In the genomic region with DNA sequence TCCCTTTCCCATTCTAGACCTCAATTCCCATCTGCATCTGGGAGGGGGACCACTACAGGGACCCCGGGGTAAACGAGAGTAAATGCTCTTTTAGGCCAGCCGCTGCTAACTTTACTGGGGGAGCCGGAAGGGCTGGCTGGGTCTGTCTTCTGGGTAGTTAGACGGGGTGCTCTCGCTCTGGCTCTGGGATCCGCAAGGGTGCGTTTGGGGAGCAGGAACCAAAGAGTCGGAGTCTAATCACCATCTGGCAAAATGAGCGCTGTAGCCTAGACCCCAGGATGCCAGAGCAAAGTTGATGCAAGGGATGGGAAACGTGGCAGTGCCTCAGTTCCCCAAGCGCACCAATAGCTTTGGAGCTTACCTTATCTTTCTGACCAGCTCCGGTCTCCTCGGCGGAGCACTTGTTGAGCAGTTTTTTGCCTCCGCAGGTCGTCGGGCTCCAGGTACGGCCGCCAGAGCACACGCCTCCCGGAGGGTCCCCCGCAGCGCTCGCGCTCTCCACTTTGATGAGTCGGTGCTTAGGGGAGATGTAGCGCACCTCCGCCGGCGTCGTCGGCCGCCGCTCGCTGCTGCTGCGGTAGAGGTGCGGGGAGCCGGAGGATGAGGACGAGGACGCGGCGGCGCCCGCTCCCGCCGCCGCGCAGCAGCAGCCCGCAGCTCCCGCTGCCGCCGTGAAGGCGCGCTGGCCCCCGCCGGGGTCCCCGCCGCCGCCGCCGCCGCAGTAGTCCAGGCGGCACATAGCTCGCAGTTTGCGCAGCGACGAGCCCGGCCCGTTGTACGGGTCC, we compare ENCODE assay signal across 9 mouse cellular contexts. TPM values are rescaled to one million over a fixed set of nuclear protein-coding genes. Genes with fewer than 3 reads are reported as not detected.
DNase-seq lines count a peak whose midpoint lies in the region; ATAC-seq and TF ChIP-seq lines count a peak whose summit lies in the region.
"Had no signal": no experiment of that assay in that cellular context is flagged by ENCODE, and none has a peak within 500 bp of the region (broad histone marks: within the 10 kb centered on the region; RNA-seq: fewer than 3 reads in every experiment).

No protein-coding gene starts in this region.

- intact Hi-C loops in gastrocnemius, postnatal 14 days (cut with DNase I; ENCODE audit: low total_unique reads) = loop anchor here (5.0 kb wide), 1 partner anchor 62 kb away; no protein-coding TSS in a partner anchor

- H3K27ac ChIP-seq in ES-E14 (ENCODE audit: insufficient read depth, low read depth, low read length, poor library complexity, severe bottlenecking) = no peak overlapping the region
- H3K27ac ChIP-seq in forebrain, embryonic 11.5 days (ENCODE audit: low read depth, low read length) = peak overlapping the region; percentile 44; the same call in 1 of the 2 replicates
- H3K27ac ChIP-seq in kidney, embryonic 16.5 days (ENCODE audit: low read length) = peak overlapping the region; percentile 99; the same call in 1 of the 2 replicates
- H3K27ac ChIP-seq in midbrain, postnatal 0 days (ENCODE audit: low read depth, low read length) = peak overlapping the region; percentile 75; the same call in 1 of the 2 replicates

- H3K27me3 ChIP-seq in forebrain, embryonic 11.5 days (ENCODE audit: control insufficient read depth, insufficient read depth, low read length) = no peaks in the 10 kb centered on the region
- no peaks in the 10 kb centered on the region for H3K27me3 ChIP-seq in kidney, embryonic 16.5 days (ENCODE audit: insufficient read depth, low read length)
- H3K27me3 ChIP-seq in midbrain, postnatal 0 days (ENCODE audit: insufficient read depth, low read length) = no peaks in the 10 kb centered on the region

- H3K4me2 ChIP-seq in forebrain, embryonic 11.5 days (ENCODE audit: low read depth, low read length, severe bottlenecking) = peak overlapping the region; percentile 95
- peak overlapping the region; percentile 94 for H3K4me2 ChIP-seq in kidney, embryonic 16.5 days (replicated peaks; ENCODE audit: low read depth, low read length)
- H3K4me2 ChIP-seq in midbrain, postnatal 0 days (ENCODE audit: low read depth, low read length, poor library complexity, severe bottlenecking) = peak overlapping the region; percentile 89

- no peaks in the 10 kb centered on the region; the same call in 1 of the 2 replicates for H3K36me3 ChIP-seq in ES-E14 (ENCODE audit: control insufficient read depth, insufficient read depth, low read length, poor library complexity, severe bottlenecking)
- no peaks in the 10 kb centered on the region for H3K36me3 ChIP-seq in forebrain, embryonic 11.5 days (ENCODE audit: control insufficient read depth, insufficient read depth, low read length)
- peaks cover 5% of the 10 kb centered on the region for H3K36me3 ChIP-seq in kidney, embryonic 16.5 days (ENCODE audit: insufficient read depth, low read length)
- H3K36me3 ChIP-seq in midbrain, postnatal 0 days (ENCODE audit: insufficient read depth, low read length) = no peaks in the 10 kb centered on the region
- H3K36me3 ChIP-seq: G1E had no signal

- in situ Hi-C loops in ES-E14 (cut with MboI; ENCODE audit: low sequenced_read_pairs in 2 of 2, unreplicated experiment in 2 of 2) = no loop called here

- peaks cover 4 to 20% of the 10 kb centered on the region in 2 experiments for H3K4me1 ChIP-seq in ES-E14 (ENCODE audit: control insufficient read depth in 2 of 2, insufficient read depth in 2 of 2, low read length in 2 of 2, poor library complexity in 1 of 2)
- peaks cover 17% of the 10 kb centered on the region for H3K4me1 ChIP-seq in forebrain, embryonic 11.5 days (replicated peaks; ENCODE audit: control insufficient read depth, insufficient read depth, low read length)
- H3K4me1 ChIP-seq in kidney, embryonic 16.5 days (ENCODE audit: insufficient read depth, low read length) = peaks cover 40% of the 10 kb centered on the region
- H3K4me1 ChIP-seq in midbrain, postnatal 0 days (ENCODE audit: insufficient read depth, low read length) = peaks cover 10% of the 10 kb centered on the region; the same call in 1 of the 2 replicates

- no peak for ATAC-seq in forebrain, embryonic 11.5 days (replicated peaks; ENCODE audit: low FRiP score)
- ATAC-seq in kidney, embryonic 16.5 days (ENCODE audit: low FRiP score, low TSS enrichment) = no peak
- no peak for ATAC-seq in midbrain, postnatal 0 days (ENCODE audit: low FRiP score)

- no peaks in the 10 kb centered on the region for H3K9me3 ChIP-seq in ES-E14 (ENCODE audit: control insufficient read depth, insufficient read depth, low read depth, low read length)
- no peaks in the 10 kb centered on the region for H3K9me3 ChIP-seq in forebrain, embryonic 11.5 days (ENCODE audit: control insufficient read depth, low read length)
- H3K9me3 ChIP-seq in kidney, embryonic 16.5 days (ENCODE audit: low read length) = no peaks in the 10 kb centered on the region
- no peaks in the 10 kb centered on the region for H3K9me3 ChIP-seq in midbrain, postnatal 0 days (ENCODE audit: low read length)

- H3K9ac ChIP-seq in ES-E14 (ENCODE audit: insufficient read depth, low read depth, low read length, poor library complexity, severe bottlenecking) = peak overlapping the region; percentile 63
- peak overlapping the region; percentile 82 for H3K9ac ChIP-seq in forebrain, embryonic 11.5 days (ENCODE audit: low read length)
- H3K9ac ChIP-seq in kidney, embryonic 16.5 days (replicated peaks; ENCODE audit: low read length) = peak overlapping the region; percentile 89
- peak overlapping the region; percentile 78 for H3K9ac ChIP-seq in midbrain, postnatal 0 days (replicated peaks; ENCODE audit: low read length, poor library complexity, severe bottlenecking)

- DNase-seq in gastrocnemius, postnatal 10 days = peak; percentile 26
- no peak for DNase-seq in gastrocnemius, postnatal 14 days
- no peak for DNase-seq in ES-E14 (ENCODE audit: low read depth, low spot score)
- DNase-seq in forebrain, embryonic 11.5 days (ENCODE audit: low spot score) = peak; percentile 65
- no peak for DNase-seq in midbrain, postnatal 0 days (ENCODE audit: low spot score)
- DNase-seq in yolk sac, embryonic 10.5 days (ENCODE audit: low spot score) = no peak
- no peak for DNase-seq in right cerebral cortex, postnatal 14 days

- 1% methylated on average over 71 of the region's 71 CpGs for WGBS in forebrain, embryonic 11.5 days
- under 1% methylated on average over 69 of the region's 71 CpGs for WGBS in kidney, embryonic 16.5 days
- WGBS in midbrain, postnatal 0 days = under 1% methylated on average over 47 of the region's 71 CpGs

- TF ChIP-seq CTCF in midbrain, postnatal 0 days (IDR thresholded peaks at IDR 0.05) = no peak

- H3K4me3 ChIP-seq in ES-E14 (ENCODE audit: insufficient read depth in 1 of 2, low read depth in 1 of 2, low read length in 2 of 2, poor library complexity in 1 of 2, severe bottlenecking in 1 of 2) = peak overlapping the region; percentile 73 to 76
- H3K4me3 ChIP-seq in forebrain, embryonic 11.5 days (ENCODE audit: low read depth, low read length) = peak overlapping the region; percentile 72
- H3K4me3 ChIP-seq in kidney, embryonic 16.5 days (ENCODE audit: low read length) = peak overlapping the region; percentile 76
- peak overlapping the region; percentile 75 for H3K4me3 ChIP-seq in midbrain, postnatal 0 days (ENCODE audit: low read depth, low read length)

TF ChIP-seq in ES-E14, 5 proteins besides CTCF, POLR2A, EP300 and RAD21:
- TF ChIP-seq HCFC1 (IDR thresholded peaks at IDR 0.05; ENCODE audit: borderline replicate concordance, insufficient read depth, low read length) = no peak
- TF ChIP-seq ZC3H11A (IDR thresholded peaks at IDR 0.05; ENCODE audit: borderline replicate concordance, low read depth, low read length) = no peak
- TF ChIP-seq CHD2 (IDR thresholded peaks at IDR 0.05; ENCODE audit: low read depth, low read length) = no peak
- TF ChIP-seq MAFK (IDR thresholded peaks at IDR 0.05; ENCODE audit: insufficient read depth, low read depth, low read length) = no peak
- no peak for TF ChIP-seq ZNF384 (IDR thresholded peaks at IDR 0.05; ENCODE audit: low read depth, low read length)

RNA-seq across cellular contexts. Expression of gene Shb, which starts 2.9 kb away (rescaled TPM):
- total RNA-seq in gastrocnemius, postnatal 10 days (2021) = 10 to 100 TPM in 1 of 2 experiments, 1 to 10 TPM in 1; 9.3 to 12.5 TPM
- 1 to 10 TPM; 6.7 to 7.8 TPM for total RNA-seq in gastrocnemius, postnatal 14 days (2021)
- total RNA-seq in ES-E14 (2012; rRNA removed) = 15.0 and 15.9 TPM in 2 replicates
- 8.2 and 9.7 TPM in 2 replicates for polyA plus RNA-seq in forebrain, embryonic 11.5 days (2014; fragmentation: Nextera tagmentation; extraction: Ambion mirVana)
- 2.7 and 3.1 TPM in 2 replicates for polyA plus RNA-seq in kidney, embryonic 16.5 days (2015; fragmentation: Nextera tagmentation; extraction: Ambion mirVana)
- total RNA-seq in midbrain, postnatal 0 days (2014; rRNA removed) = 18.1 and 21.9 TPM in 2 replicates
- polyA plus RNA-seq in midbrain, postnatal 0 days (2015; fragmentation: Nextera tagmentation; extraction: Ambion mirVana) = 5.2 and 5.8 TPM in 2 replicates
- total RNA-seq: G1E had no signal
- polyA plus RNA-seq: G1E had no signal

Comparison
In these comparisons a context has a peak if more than half of its experiments do, and no peak if none do; other contexts are left out.
1. DNase-seq: peak in gastrocnemius, postnatal 10 days (single experiment) and forebrain, embryonic 11.5 days (single experiment); none in gastrocnemius, postnatal 14 days (single experiment), ES-E14 (single experiment), midbrain, postnatal 0 days (single experiment), yolk sac, embryonic 10.5 days (single experiment) and right cerebral cortex, postnatal 14 days (single experiment).
2. Peak in every context shown above with its lines, with median percentiles within 50 percentile points of each other: H3K4me3 ChIP-seq, H3K9ac ChIP-seq and H3K4me2 ChIP-seq.